Mouse (Mus musculus) frontal cortex, postnatal 10 days (tissue): ENCODE measurements around the gene Hes6.

Source experiments
- DNase-seq, 2 experiments: peaks; one replicate each; pipeline ENCODE4 v3.0.0; 2022; ENCODE audit warnings: low spot score in 2 of 2, mixed read lengths in 1 of 2

Hes6 gene

GRCm38 (mm10) chr1:91413898-91414594, at the start of gene Hes6:
Hes6 (minus strand) TSS chr1:91414038.
- peak; percentile 68 to 76 for DNase-seq

- DNase-seq = no peak
Measured at GRCm38 (mm10) chr1:91463336-91463995, 49.6 kb upstream of the Hes6 start.

GRCm38 (mm10) chr1:91460564-91460963, 46.7 kb upstream of the Hes6 start:
- no peak for DNase-seq

GRCm38 (mm10) chr1:91460069-91460468, 46.2 kb upstream of the Hes6 start:
- DNase-seq = no peak

GRCm38 (mm10) chr1:91459059-91459809, 45.4 kb upstream of the Hes6 start, which contains the start of gene Per2:
Per2 (minus strand) TSS chr1:91459324.
- peak; percentile 99 to 100 for DNase-seq

- peak; percentile 50 to 84 for DNase-seq
Measured at GRCm38 (mm10) chr1:91458223-91458861, 44.5 kb upstream of the Hes6 start.

DNA sequence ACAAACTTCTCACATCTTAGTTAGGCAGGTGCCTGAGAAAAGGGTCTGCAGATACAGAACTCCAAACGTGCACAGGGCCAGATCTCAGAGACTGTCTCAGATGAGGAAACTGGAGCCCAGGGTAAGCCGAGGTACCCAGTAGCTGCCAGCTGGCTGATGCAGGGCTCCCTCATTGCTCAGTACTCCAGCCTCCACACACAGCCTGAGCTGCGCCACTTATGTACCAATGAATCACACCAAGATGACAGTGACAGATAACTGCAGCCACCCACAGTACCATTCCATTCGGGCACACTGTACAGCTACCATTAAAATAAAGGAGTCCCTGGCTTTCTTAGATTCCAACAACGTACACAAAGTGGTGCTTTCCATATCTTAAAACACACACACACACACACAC, 43.9 kb upstream of the Hes6 start:
- peak in 1 of 2 experiments; percentile 60 for DNase-seq

GRCm38 (mm10) chr1:91457116-91457515, 43.3 kb upstream of the Hes6 start:
- DNase-seq = no peak

GRCm38 (mm10) chr1:91456301-91456801, 42.5 kb upstream of the Hes6 start:
- peak in 1 of 2 experiments; percentile 45 for DNase-seq

- DNase-seq = no peak
Measured at GRCm38 (mm10) chr1:91455661-91456161, 41.9 kb upstream of the Hes6 start.

GRCm38 (mm10) chr1:91454927-91455326, 41.1 kb upstream of the Hes6 start:
- DNase-seq = no peak

- no peak for DNase-seq
Measured at GRCm38 (mm10) chr1:91454366-91454765, 40.5 kb upstream of the Hes6 start.

DNA sequence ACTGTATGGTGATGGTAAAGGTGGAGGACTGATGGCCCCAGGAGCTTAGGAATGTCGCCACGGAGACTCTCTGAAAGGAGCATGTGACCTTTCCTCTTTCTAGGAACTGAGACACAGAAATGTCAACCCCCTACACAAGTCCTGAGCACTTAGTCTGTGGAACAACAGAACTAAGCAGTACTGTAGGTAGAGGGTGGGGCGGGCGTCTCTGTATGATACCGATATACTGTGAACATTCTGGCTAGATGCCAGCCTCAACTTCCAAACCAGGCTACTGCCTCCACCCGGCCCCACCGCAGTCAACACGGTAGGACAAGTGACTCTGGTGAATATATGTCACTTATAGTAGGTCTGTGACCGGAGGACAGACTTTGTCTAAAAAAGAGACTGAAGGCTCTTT, 40.1 kb upstream of the Hes6 start:
- no peak for DNase-seq

DNA sequence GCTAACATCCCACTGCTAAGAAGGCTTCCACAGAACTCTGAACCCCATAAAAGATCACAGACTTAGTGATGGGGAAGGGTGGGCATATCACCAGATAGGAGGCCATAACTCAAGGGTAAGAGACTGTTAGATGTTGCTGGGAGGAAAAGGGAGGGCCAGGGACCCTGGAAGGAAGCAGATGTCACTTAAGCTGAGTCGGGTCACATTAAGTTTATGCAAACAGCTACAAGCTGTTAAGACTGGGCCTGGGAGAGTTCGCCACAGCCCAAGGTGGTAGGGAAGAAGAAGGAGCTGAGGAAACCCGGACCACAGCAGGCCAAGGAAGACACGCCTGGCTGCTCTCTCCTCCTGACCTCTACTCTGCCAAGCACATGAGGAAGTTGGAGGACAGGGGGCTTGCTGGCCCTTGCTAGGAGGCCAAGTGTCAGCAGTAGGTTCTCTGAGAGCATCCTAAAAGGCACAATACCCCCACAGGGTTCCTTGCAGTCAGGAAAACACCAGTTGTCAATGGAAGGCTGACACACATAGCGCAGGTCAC, 37.8 kb upstream of the Hes6 start:
- DNase-seq = no peak

DNA sequence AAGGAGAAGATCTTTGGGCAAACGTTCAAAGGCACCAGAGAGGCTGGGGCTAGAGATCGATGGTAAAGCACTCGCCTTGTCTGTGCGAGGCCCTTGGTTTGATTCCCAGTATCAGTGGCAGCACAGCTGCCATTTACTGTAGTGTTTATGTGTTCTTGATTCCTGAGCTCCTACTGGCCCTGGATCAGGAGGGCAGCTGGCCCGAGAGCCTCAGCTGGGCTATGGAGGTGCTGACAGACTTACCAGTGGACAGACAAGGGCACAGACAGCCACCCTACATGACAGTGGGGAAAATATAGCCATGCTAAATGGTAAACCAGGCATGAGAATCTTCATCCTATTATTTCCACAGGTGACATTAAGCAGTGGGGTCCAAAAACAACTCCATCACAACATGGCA, 37.0 kb upstream of the Hes6 start:
- no peak for DNase-seq

DNA sequence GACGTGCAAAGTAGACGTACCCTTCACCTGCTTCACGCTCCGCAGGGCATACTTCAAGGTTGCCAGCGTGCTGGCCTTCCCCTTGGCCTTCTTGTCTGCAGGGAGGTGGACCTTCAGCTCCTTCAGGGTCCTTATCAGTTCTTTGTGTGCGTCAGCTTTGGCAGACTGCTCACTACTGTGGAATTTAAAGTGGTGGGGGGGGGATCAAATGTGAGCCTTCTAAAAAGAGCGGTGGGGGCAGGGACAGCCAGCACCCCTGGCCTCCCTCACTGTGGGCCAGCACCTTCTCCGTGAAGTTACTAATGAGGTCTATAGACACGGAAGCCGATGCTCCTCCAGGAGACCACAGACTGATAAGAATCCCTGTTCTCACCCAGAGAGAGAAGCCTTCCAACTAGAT, 34.9 kb upstream of the Hes6 start:
- no peak for DNase-seq

DNA sequence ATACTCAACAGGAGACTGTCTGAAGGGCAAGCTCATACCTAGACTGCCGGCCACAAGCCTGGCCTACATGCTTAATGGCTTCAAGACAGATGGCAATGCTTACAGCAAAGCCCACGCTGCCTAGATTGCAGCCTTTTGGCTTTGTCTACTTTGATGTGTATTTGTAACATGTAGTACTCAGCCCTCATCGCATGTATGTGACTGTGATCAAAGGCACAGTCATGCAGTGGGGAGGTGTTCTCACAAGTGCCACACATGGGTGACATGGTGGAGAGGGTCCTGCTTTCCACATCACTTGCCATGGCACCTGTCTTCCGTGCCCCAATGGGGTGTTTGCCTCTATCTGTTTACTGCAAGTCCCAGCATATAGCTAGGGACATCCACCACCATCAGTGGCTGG, 32.7 kb upstream of the Hes6 start:
- no peak for DNase-seq

- DNase-seq = no peak
Measured at GRCm38 (mm10) chr1:91446060-91446459, 32.2 kb upstream of the Hes6 start.

GRCm38 (mm10) chr1:91444841-91445830, 31.3 kb upstream of the Hes6 start:
- no peak for DNase-seq

GRCm38 (mm10) chr1:91442350-91442990, 28.6 kb upstream of the Hes6 start:
- DNase-seq = no peak
